Mouse (Mus musculus) embryo, embryonic 10 days (tissue): ENCODE measurements at regions not wholly inside any gene's neighbourhood (a gene's known extent, or its start where the extent isn't known, plus 50 kb on each side); places are given as distances from the start of the nearest gene placed in this dataset.

Experiments used
- DNase-seq: peaks from one replicate; pipeline ENCODE4 v3.0.0-alpha.2; 2015; ENCODE audit warnings: low spot score

- peak; percentile 74 for DNase-seq
Measured at GRCm38 (mm10) chr7:69398299-69398698, 649.3 kb upstream of the Arrdc4 start.

- DNase-seq: no peak
Measured at GRCm38 (mm10) chr7:69396868-69397267, 647.8 kb upstream of the Arrdc4 start.
